Mouse (Mus musculus): ENCODE measurements around the gene Ccdc84.

- TF ChIP-seq FLI1 (IDR thresholded peaks at IDR 0.05; ENCODE audit: low read length) (no peak), GATA1 (IDR thresholded peaks at IDR 0.05; ENCODE audit: borderline replicate concordance, low read length) (no peak)
Observed at GRCm38 (mm10) chr9:44391466-44391865, 26.9 kb downstream of the Ccdc84 start.
